Mouse (Mus musculus): Measurements from ENCODE around the gene Gzmg. TPM values are rescaled to one million over a fixed set of nuclear protein-coding genes. Genes with fewer than 3 reads are reported as not detected.

The Gzmg gene
- total RNA-seq, 2 experiments from 2014 or later, result not detected

Other genes with a start within 250 kb of the Gzmg start
- 10 to 100 TPM; 70.9 to 91.6 TPM for gene Cma1, start 214.9 kb downstream of the Gzmg start, total RNA-seq (2021)
- 1 to 10 TPM; 3.7 to 4.2 TPM for gene Cma2, start 208.6 kb downstream of the Gzmg start, total RNA-seq (2021)
- gene Mcpt1, start 141.6 kb downstream of the Gzmg start, total RNA-seq (2021), result not detected
- gene Mcpt9, start 129.1 kb downstream of the Gzmg start, total RNA-seq (2021), result not detected
- not detected for gene Mcpt2, start 117.5 kb downstream of the Gzmg start, total RNA-seq (2021)
- 10 to 100 TPM; 48.3 to 50.8 TPM for gene Mcpt4, start 97.3 kb downstream of the Gzmg start, total RNA-seq (2021)
- gene Mcpt8, start 74.3 kb downstream of the Gzmg start, total RNA-seq (2021), result not detected
- gene Ctsg, start 57.0 kb downstream of the Gzmg start, total RNA-seq (2021), result under 1 TPM; 0.56 to 0.96 TPM
- gene Gzme, start 39.0 kb downstream of the Gzmg start, total RNA-seq (2021), result not detected
- gene Gzmd, start 27.0 kb downstream of the Gzmg start, total RNA-seq (2021), result not detected
- gene Gzmn, start 15.0 kb upstream of the Gzmg start, total RNA-seq (2021), result under 1 TPM; 0.29 TPM
- not detected for gene Gzmf, start 51.8 kb upstream of the Gzmg start, total RNA-seq (2021)
- gene Gzmc, start 75.1 kb upstream of the Gzmg start, total RNA-seq (2021), result not detected
- not detected for gene Gzmb, start 102.7 kb upstream of the Gzmg start, total RNA-seq (2021)
- gene Atp12a, start 205.5 kb upstream of the Gzmg start, total RNA-seq (2021), result not detected
- under 1 TPM in 1 of 2 experiments, not detected in 1; 0.32 TPM for gene Rnf17, start 243.0 kb upstream of the Gzmg start, total RNA-seq (2021)